Mouse (Mus musculus) lung, postnatal 25 days (tissue): ENCODE measurements around the gene Tpk1.

Experiments used
- DNase-seq: peaks from one replicate; pipeline ENCODE4 v3.0.0; 2022; ENCODE audit warnings: low spot score

The Tpk1 gene

DNA sequence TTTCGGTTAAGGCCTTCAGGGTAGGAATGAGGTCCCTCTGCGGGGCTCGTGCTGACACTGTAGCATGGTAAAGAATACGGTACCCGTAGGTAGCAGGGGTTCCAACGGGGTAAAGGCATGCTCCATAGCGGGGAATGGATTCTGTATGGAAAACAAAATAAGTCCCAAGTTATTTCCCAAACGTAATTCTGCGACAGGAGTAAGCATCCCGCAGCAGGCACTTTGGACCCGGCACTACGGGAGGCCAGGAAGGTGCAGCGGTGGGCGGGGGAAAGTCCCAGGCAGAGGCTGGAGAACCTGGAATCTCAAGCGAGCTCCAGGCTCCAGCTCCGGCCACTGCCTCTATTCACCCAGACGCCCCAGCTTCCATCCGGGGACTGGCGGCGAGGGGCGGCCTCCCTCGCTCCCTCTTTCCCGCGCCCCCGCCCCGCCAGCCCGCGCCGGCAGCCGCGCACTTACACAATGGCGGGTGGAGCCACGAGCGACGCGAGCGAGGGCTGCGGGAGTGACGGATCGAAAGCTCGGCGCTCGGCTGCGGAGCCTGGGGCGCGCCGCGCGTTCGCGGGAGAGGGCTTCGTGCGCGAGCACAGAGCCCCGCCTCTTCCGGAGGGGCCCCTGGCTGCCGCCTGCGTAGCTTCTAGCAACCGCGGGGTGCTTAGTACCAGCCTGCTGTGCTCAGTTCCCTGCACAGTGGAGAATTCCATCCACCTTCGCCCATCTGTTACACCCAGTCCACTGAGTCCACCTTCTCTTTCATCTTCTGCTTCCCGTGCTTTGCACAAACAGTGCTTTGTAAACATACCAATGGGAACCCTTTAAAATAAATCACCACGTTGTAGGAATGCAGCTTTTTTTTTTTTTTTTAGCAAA lies at the start of gene Tpk1:
Tpk1 (minus strand) TSS at position 602 of the 870 bp plus-strand sequence.
- peak; percentile 92 for DNase-seq

- DNase-seq, result no peak
Observed at GRCm38 (mm10) chr6:43702810-43703614, 36.9 kb upstream of the Tpk1 start.

- DNase-seq, result no peak
Observed at GRCm38 (mm10) chr6:43691863-43692262, 25.8 kb upstream of the Tpk1 start.

GRCm38 (mm10) chr6:43685985-43686384 lies 19.9 kb upstream of the Tpk1 start:
- no peak for DNase-seq

- no peak for DNase-seq
Observed at GRCm38 (mm10) chr6:43682535-43682934, 16.5 kb upstream of the Tpk1 start.

DNA sequence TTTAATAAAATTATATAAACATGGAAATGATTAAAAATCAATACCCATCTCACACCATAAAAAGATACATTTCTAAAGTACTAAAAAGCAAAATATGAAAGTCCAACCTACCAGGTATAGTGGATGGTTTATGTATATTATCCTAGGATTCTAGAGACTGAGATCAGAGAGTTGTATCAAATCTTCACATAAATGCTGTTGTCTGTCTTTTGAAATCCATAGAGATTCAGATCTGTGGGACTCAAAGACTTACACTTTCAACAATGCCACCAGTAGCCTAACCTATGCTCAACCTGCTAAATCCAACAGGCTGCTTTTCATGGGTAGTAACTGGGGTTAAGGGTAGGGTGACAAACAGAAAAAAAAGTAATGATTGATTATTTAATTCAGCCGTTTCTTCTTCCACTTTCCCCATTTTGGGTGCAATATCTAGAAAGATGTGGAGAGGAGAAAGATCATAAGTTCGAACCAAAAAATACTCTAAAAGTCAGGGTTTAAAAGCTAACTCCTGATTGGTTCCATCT lies 12.7 kb upstream of the Tpk1 start:
- no peak for DNase-seq

GRCm38 (mm10) chr6:43677566-43677965 lies 11.5 kb upstream of the Tpk1 start:
- DNase-seq, result no peak

DNA sequence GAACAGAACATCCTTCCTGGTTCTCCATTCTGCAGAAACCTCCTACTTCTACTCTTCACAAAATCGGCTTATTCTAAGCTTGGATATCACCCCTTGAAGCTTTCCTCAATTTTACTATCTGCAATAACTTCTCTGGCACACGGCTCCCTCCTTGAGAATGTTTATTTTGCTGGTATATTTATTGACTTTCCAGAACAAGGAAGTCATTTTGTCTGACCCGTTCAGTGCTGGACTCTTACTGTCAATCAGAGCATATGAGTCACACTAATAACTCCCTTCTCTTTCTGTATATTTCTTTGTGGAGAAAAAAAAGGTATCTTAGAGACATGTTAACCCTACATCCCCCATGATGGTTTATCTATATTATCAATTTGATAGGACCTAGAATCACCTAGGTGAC lies 10.1 kb upstream of the Tpk1 start:
- no peak for DNase-seq

- no peak for DNase-seq
Observed at GRCm38 (mm10) chr6:43674986-43675760, 9.1 kb upstream of the Tpk1 start.

DNA sequence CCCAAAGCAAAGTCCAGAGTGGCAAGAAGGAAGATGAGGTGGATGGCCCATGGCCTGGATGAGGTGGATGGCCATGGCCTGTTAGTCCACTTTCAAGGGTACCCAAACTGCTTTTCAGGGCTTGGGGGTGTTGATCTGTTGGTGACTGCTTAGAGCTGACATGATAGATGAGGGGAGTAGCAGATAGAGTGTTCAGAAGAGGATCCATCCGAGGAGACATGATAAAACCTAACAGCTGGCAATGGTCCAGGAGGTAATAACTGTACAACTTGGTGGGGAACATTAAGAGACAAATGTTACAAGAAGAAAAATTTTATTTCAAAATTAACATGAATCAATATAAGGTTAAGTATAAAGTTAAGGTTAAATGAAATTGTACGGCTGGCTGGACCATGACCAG lies 4.9 kb upstream of the Tpk1 start:
- no peak for DNase-seq

GRCm38 (mm10) chr6:43667681-43668080 lies 1.6 kb upstream of the Tpk1 start:
- DNase-seq, result no peak

GRCm38 (mm10) chr6:43666611-43667400 lies 728 bp upstream of the Tpk1 start:
- no peak for DNase-seq

- DNase-seq, result no peak
Observed at GRCm38 (mm10) chr6:43661822-43662221, 4.3 kb downstream of the Tpk1 start.

GRCm38 (mm10) chr6:43658290-43658689 lies 7.8 kb downstream of the Tpk1 start:
- DNase-seq, result no peak

DNA sequence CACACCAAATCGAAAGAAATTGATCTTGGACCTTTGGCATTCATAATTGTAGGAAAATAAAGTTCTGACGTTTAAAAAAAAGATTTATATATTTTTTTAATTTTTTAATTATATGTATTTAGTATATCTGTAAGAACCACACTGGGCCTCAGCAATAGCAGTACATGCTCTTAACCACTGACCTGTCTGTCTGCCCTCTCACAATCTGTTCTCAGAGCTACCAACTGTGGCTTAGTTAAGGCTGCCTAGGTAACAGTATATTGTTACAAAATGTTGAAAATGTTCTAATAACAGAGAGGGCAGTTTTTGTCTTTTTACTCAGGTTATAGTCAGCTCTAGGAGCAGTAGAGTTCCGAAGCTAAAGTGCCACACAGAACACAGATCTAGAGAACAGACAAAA lies 8.2 kb downstream of the Tpk1 start:
- DNase-seq, result no peak

DNA sequence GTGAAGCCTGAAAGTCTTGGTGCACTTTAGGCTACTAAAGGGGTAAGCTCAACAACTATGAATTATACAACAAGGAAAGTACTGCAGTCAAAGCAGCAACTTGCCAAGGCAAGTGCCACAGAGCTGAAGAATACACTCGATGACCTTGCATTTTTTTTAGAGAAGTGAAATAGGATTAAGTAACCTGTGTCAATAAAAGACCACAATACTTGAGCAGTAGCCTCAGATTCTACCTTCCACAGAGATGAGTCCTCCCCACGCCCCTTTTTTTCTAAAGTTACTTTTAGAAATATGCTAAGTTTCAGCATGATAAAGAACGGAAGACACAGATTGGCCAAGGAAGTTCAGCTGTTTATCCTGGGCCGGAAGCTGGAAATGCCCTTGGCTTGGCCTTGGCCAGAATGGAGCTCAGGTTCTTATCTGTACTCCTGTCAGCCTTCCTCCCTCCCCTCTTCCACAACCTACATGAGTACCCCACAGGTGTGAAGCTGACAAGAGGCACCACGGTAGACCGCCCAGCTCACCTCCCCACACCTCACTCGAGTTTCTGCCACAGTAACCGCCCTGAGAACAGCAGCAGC lies 11.1 kb downstream of the Tpk1 start:
- no peak for DNase-seq

GRCm38 (mm10) chr6:43649516-43649915 lies 16.6 kb downstream of the Tpk1 start:
- DNase-seq, result no peak

DNA sequence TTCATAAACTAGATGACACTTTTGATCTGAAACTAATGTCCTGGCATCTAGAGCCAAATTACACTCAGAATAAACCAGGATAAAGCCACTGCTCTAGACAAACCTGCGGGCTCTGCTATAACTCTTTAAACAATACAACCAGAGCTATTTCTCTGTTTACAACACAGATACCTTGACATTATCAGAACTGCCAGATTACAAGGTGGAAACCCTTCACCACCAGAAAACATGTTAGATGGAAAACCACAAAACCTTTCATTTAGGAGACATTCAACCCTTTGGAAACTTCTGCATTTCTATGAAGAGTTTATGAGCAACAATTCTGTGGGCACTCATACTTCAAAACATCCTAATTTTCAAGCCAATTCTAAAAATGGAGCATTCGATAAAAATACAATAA lies 20.4 kb downstream of the Tpk1 start:
- no peak for DNase-seq

- peak; percentile 29 for DNase-seq
Observed at GRCm38 (mm10) chr6:43645105-43645504, 21.0 kb downstream of the Tpk1 start.

DNA sequence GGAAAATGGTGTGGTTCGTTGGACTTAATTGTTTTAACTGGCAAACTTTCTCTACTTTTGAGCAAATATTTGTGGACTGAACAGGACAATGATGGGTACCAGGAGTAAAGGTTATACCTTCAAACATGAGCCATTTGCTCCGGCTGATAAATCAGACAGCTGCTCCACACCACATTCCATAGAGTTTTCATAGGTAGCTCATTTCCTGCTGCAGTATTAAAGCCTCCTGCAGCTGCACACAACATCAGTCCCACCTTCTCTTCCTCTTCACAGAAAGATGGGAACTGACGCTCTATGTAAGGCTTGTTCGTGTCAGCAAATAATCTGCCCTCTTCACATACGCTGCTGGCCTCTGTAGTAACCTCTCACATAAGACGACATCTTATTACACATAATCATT lies 22.4 kb downstream of the Tpk1 start:
- DNase-seq, result no peak

GRCm38 (mm10) chr6:43642375-43642774 lies 23.7 kb downstream of the Tpk1 start:
- DNase-seq, result no peak
